Mouse (Mus musculus) urinary bladder, postnatal 4 days (tissue): Measurements from ENCODE around the gene Sorcs1.

ENCODE experiments used
- DNase-seq, 2 experiments: peaks; one replicate each; pipeline ENCODE4 v3.0.0; 2021 to 2022; ENCODE audit warnings: low spot score in 2 of 2

The Sorcs1 gene

DNA sequence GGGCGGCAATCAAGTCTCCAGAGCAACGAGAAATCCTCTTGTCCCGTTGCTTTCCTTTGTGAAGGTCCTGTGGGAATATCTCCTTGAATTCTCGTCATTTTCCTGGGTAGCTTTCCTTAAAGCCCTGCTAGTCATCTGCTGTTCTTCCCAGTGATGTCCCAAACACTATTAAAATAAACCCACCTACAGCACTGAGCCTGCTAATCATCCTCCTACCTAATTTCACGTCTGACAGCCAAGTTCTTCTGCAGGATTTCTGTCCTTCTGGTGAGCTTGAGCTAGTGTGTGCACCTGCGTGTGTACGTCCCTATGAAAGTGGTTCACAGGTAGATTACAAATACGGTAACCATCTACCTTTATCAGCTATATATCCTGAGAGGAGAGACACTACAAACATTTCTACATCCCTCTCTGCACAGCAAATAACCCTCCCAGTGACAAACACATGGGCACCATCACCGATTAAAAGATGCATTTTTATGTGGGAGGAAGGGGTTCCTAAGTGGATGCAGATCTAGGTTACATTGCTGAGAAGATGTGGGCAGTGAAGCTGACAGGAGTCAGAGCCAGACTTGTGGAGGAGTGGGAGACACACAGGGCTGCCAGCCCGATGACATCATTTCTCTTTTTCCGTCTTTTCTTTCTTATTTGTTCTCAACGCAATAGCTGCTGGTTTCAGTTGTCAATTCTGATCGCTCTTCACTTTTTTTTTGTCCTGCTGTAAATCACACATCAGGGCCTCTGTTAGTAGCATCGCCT, 259.3 kb downstream of the Sorcs1 start:
- DNase-seq, result no peak

- no peak for DNase-seq
Observed at GRCm38 (mm10) chr19:50410561-50410960, 267.9 kb downstream of the Sorcs1 start.

DNA sequence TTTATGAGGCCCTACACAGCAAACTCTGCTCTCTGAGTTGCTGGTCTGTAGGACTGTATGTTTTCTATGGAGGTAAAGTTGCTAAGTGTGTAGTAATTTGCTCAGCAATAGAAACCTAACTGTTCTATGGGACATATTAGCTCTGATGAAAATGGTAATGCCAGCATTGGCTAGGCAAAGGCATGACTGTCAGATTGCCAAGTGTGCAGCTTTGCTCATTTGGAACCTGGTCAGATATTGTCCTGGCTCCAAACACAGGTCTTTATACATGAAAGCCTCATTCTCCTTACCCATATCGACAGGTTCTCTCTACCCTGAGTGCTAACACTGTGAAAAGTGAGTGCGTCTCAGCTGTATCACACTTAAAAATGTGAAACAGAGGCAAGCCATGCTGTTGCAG, 280.1 kb downstream of the Sorcs1 start:
- no peak for DNase-seq

- DNase-seq, result no peak
Observed at GRCm38 (mm10) chr19:50395731-50396130, 282.7 kb downstream of the Sorcs1 start.

GRCm38 (mm10) chr19:50394101-50394500, 284.3 kb downstream of the Sorcs1 start:
- DNase-seq, result no peak

DNA sequence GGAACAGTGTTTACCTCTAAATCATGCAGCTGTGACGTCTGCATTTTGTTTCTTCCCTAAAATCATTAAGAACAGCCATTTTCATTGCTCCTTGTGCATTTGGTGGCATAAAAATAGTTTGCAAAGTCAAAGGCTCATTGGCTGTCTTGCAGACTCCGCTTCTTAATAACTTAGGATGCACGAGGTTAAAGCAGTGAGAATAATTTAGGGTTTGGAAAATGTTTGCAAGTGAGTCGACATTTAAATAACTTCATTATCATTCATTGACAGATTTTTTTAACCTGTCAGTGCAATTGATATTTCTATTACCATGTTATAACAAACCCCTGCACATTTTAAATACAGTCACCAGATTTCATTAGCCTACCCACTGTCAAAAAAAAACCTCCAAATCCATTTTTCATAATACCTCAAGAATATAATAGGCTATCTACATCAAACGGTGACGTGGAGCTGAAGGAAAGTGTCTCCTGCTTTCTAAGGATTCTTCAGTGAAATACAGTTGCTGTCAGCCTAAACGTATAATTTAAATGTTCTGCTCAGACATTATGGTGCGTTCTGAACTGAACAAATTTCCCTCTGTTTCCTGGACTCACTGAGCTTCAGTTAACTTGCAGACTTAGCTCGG, 288.4 kb downstream of the Sorcs1 start:
- DNase-seq, result no peak

GRCm38 (mm10) chr19:50378901-50379300, 299.5 kb downstream of the Sorcs1 start:
- no peak for DNase-seq

- no peak for DNase-seq
Observed at GRCm38 (mm10) chr19:50374751-50375150, 303.7 kb downstream of the Sorcs1 start.

DNA sequence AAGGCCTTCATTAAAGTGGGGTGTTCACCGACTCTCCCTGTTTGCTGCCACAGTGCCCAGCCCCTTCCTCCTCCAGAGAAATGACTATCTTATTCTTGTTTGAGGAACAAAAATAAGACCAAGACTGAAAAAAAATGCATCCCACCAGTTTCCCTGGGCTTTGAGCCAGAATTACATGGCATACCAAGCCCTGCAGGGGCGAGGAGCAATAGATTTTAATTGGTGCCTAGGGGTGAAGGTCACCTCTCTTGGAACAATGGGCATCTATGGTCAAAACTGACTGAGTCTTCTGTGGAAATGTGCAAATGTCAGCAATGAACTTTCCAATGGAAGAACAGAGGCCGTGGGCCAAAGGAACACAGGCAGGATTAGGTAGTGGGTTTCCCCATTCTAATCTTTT, 312.0 kb downstream of the Sorcs1 start:
- no peak for DNase-seq

GRCm38 (mm10) chr19:50362655-50363500, 315.6 kb downstream of the Sorcs1 start:
- DNase-seq, result no peak

GRCm38 (mm10) chr19:50358561-50358960, 319.9 kb downstream of the Sorcs1 start:
- no peak for DNase-seq

- no peak for DNase-seq
Observed at GRCm38 (mm10) chr19:50339211-50339610, 339.2 kb downstream of the Sorcs1 start.

DNA sequence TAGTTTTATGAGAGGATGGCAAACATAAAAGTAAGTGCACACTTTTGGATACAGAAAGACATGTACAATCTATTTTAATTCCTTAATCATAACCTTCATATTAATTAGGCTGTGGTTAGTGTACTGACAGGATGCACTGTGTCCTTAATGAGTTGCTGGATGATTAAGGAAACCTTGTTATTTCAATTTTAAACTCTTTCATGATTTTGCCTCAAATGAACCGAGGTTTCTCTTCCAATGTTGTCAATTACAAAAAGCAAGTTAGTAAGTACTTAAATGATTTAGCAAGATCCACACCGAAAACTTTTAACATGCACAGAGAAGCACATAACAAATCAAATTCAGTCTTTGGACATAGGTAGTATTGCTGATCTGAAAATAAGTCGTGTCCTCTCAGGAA, 341.7 kb downstream of the Sorcs1 start:
- DNase-seq, result no peak

GRCm38 (mm10) chr19:50331136-50331535, 347.3 kb downstream of the Sorcs1 start:
- no peak for DNase-seq

DNA sequence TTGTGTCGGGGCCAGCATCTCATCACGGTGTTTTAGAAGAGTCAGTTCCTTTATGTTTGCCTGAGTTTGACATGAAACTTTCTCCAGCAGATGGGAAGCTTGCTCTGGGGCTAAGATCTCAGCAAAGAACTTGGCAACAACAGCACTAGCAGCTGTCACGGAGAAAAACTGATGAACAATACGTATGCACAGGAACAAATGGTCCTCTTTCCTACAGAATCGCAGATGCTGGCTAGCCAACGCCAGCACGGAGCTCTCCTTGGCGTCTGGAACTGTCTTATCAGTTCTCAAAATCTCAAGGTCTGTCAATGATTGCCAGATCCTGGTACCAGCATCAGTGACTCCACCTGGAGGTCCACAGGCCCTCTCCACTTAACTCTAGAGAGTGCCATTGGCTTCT, 350.6 kb downstream of the Sorcs1 start:
- no peak for DNase-seq

- no peak for DNase-seq
Observed at GRCm38 (mm10) chr19:50326151-50326550, 352.3 kb downstream of the Sorcs1 start.

DNA sequence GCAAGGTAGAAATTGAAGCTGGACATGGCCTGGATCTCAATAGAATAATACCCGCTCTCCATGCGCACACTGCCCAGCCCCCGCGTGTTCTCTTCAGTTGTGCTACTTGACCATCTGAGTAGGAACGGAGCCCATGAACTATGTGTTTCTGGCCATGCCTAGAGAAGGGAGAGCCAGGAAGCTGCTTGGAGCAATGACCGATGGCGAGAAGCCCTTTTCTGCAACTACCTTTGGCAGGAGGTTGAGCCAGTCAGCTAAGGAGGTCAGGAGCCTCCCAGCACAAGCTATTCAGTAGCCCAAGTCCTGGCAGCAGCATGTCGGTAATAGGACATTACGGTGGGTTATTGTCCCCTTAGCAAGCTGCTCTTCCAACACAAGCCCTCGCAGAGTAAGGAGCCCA, 352.8 kb downstream of the Sorcs1 start:
- no peak for DNase-seq

DNA sequence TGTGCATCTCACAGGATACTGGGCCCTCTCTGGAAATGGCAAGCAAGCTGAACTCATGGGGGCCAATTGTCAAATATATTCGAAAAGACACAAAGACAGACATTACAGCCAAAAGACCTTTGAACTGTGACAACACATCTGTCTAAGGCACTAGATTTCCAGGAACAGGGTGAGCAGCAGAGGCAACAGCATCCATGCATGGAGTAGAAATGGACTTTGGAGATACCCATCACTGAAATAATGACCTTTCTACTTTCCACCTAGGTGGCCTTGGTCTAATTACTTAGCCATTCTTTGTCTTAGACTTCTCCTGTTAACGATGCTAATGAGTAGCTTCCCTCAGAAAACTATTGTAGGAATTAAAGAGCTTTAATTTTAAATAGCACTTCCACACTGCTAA, 371.4 kb downstream of the Sorcs1 start:
- no peak for DNase-seq

- no peak for DNase-seq
Observed at GRCm38 (mm10) chr19:50294205-50294604, 384.2 kb downstream of the Sorcs1 start.

- DNase-seq, result no peak
Observed at GRCm38 (mm10) chr19:50264450-50264849, 414.0 kb downstream of the Sorcs1 start.

- no peak for DNase-seq
Observed at GRCm38 (mm10) chr19:50258718-50259413, 419.6 kb downstream of the Sorcs1 start.

- DNase-seq, result no peak
Observed at GRCm38 (mm10) chr19:50220476-50220875, 458.0 kb downstream of the Sorcs1 start.
